Mouse (Mus musculus) limb, embryonic 13.5 days (tissue): Measurements from ENCODE around the gene Mtrf1l. TPM values are rescaled to one million over a fixed set of nuclear protein-coding genes. Genes with fewer than 3 reads are reported as not detected.

Source experiments
- ATAC-seq: fragments of 200-750 bp; cut with Nextera tagmentation; 2 replicates; pipeline ENCODE4 v1.8.0; 2017; ENCODE audit warnings: low read depth, moderate number of reproducible peaks, moderate TSS enrichment; ENCODE audit not compliant: low FRiP score
- H3K27ac ChIP-seq: fragments of 300-500 bp; sonication (generic); 2 replicates; pipeline ENCODE4 v1.5.1; 2015; ENCODE audit warnings: inconsistent platforms, mild to moderate bottlenecking, moderate library complexity
- H3K27me3 ChIP-seq: fragments of 300-500 bp; sonication (generic); 2 replicates; pipeline ENCODE4 v1.6.1; 2015; ENCODE audit warnings: mild to moderate bottlenecking, inconsistent platforms
- H3K36me3 ChIP-seq: fragments of 300-500 bp; sonication (generic); 2 replicates; pipeline ENCODE4 v1.6.1; 2015; ENCODE audit warnings: inconsistent platforms, mild to moderate bottlenecking, moderate library complexity
- H3K4me1 ChIP-seq: fragments of 300-500 bp; sonication (generic); 2 replicates; pipeline ENCODE4 v1.6.1; 2015; ENCODE audit warnings: inconsistent platforms
- H3K4me2 ChIP-seq: fragments of 300-500 bp; sonication (generic); replicated peaks from 2 replicates; pipeline ENCODE4 v1.6.1; 2015; ENCODE audit warnings: inconsistent platforms, mild to moderate bottlenecking, moderate library complexity
- H3K4me3 ChIP-seq: fragments of 300-500 bp; sonication (generic); 2 replicates; pipeline ENCODE4 v1.5.1; 2015; ENCODE audit warnings: moderate library complexity, mild to moderate bottlenecking, inconsistent platforms
- H3K9ac ChIP-seq: fragments of 300-500 bp; sonication (generic); 2 replicates; pipeline ENCODE4 v1.6.1; 2015; ENCODE audit warnings: mild to moderate bottlenecking, inconsistent platforms
- H3K9me3 ChIP-seq: fragments of 300-500 bp; sonication (generic); 2 replicates; pipeline ENCODE4 v1.6.1; 2016; ENCODE audit warnings: inconsistent platforms
- WGBS: fragments of 180-500 bp; shearing (Covaris S2); methylation state at CpG from one replicate; pipeline ENCODE4 v1.1.7; 2015; 5-methylcytosine and 5-hydroxymethylcytosine counted together
- polyA plus RNA-seq: library from polyadenylated mRNA; unstranded; fragments of >200 nt; fragmentation: Nextera tagmentation; extraction: Ambion mirVana; gene quantifications from 2 replicates; pipeline ENCODE4 v1.2.1, GENCODE M21; 2015

The Mtrf1l gene
- polyA plus RNA-seq: 15.5 TPM in 2 replicates

GRCm38 (mm10) chr10:5823740-5824491 lies at the start of gene Mtrf1l:
Mtrf1l (minus strand) TSS chr10:5823910.
- Histone ChIP-seq H3K27ac (peak within 1 kb of the TSS; percentile 87), H3K4me2 (peak within 1 kb of the TSS; percentile 72), H3K4me3 (peak within 1 kb of the TSS; percentile 76), H3K9ac (peak within 1 kb of the TSS; percentile 85), H3K9me3 (no peaks in the 10 kb centered on the region), H3K36me3 (peaks cover 16% of the 10 kb centered on the region), H3K4me1 (peaks cover 17% of the 10 kb centered on the region), H3K27me3 (no peaks in the 10 kb centered on the region)
- WGBS: under 1% methylated on average over 45 of the region's 47 CpGs
- ATAC-seq: peak; percentile 96

- 0 out of 2 replicates have a peak, but pooled peaks cover 6% of the 10 kb centered on the region for H3K4me1 ChIP-seq
- no peak overlapping the region for H3K4me3 ChIP-seq
- H3K9ac ChIP-seq: no peak overlapping the region
- 27% methylated on average over 4 of the region's 4 CpGs for WGBS
- H3K27me3 ChIP-seq: no peaks in the 10 kb centered on the region
- peak; percentile 59; the same call in 1 of the 2 replicates for ATAC-seq
- H3K36me3 ChIP-seq: no peaks in the 10 kb centered on the region
- H3K9me3 ChIP-seq: no peaks in the 10 kb centered on the region
- H3K4me2 ChIP-seq: no peak overlapping the region
- H3K27ac ChIP-seq: no peak overlapping the region
Observed at GRCm38 (mm10) chr10:5871081-5871480, 47.4 kb upstream of the Mtrf1l start.

DNA sequence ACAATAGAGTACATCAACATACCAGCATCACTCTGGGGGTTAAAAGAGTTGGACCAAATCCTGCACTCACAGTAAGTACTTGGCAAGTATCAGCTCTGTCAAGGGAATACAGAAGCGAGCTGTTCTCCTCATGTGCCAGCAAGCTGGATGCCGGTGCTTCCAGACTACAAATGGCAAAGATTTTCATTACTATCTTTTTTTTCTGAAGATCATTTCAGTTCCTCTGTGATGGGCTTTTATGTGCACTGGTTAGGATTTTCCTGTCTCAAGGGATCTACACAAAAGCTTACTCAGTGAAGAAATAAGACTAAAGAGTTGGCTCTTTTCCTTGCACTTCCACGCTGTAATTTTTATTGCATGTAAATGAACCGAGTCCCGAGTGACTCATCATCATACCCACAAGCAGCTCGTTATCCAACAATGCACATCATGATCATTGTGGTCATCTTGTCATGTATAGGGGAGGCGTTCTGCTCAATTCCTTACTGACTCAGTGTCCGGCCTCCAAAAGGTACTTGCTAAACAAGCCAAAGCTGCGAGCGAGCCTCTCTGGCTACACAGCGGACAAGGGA lies 44.4 kb upstream of the Mtrf1l start:
- ATAC-seq: no peak
- Histone ChIP-seq H3K27ac (no peak overlapping the region), H3K27me3 (no peaks in the 10 kb centered on the region), H3K9me3 (no peaks in the 10 kb centered on the region), H3K9ac (no peak overlapping the region), H3K36me3 (no peaks in the 10 kb centered on the region), H3K4me3 (no peak overlapping the region), H3K4me1 (0 out of 2 replicates have a peak, but pooled peaks cover 6% of the 10 kb centered on the region), H3K4me2 (no peak overlapping the region)
- 66% methylated on average over 11 of the region's 11 CpGs for WGBS

DNA sequence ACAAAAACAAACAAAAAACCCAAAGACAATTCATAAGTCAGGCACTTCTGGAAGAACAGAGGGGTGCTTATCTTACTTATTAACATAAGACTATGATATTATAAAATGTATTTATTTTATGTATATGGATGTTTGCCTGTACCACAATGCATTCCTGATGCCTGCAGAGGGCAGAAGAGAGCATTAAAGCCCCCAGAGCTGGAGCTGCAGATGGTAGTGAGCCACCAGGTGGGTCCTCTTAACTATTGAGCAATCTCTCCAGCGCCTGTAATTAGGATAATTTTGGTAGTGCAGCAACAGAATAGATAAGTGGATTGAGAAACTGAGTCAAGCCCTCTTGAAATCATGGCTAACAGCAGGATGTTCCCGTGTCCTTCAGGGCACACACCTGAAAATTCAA lies 42.3 kb upstream of the Mtrf1l start:
- no peak for ATAC-seq
- H3K36me3 ChIP-seq: no peaks in the 10 kb centered on the region
- 0 out of 2 replicates have a peak, but pooled peaks cover 2% of the 10 kb centered on the region for H3K4me1 ChIP-seq
- no peak overlapping the region for H3K27ac ChIP-seq
- H3K4me2 ChIP-seq: no peak overlapping the region
- H3K4me3 ChIP-seq: no peak overlapping the region
- H3K9me3 ChIP-seq: 0 out of 2 replicates have a peak, but pooled peaks cover 5% of the 10 kb centered on the region
- no peak overlapping the region for H3K9ac ChIP-seq
- H3K27me3 ChIP-seq: no peaks in the 10 kb centered on the region
- 55% methylated on average over 2 of the region's 2 CpGs for WGBS

DNA sequence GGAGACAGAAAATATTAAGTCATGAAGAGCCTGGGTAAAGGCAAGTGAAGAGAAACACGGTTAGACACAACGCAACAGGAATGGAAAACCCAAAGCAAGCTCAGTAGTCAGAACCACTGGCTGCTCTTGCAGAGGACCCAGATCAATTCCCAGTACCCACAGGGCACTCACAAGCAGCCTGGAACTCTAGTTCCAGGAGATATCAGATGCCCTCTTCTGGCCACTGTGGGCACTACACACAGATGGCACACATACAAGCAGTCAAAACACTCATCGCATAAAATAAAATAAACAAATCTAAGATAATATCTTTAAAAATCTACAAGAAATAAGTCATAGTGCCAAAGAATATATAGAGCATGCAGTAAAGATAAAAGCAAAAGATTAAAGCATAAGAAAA lies 39.0 kb upstream of the Mtrf1l start:
- 0 out of 2 replicates have a peak, but pooled peaks cover 3% of the 10 kb centered on the region for H3K4me1 ChIP-seq
- 97% methylated on average over 3 of the region's 3 CpGs for WGBS
- H3K27ac ChIP-seq: no peak overlapping the region

DNA sequence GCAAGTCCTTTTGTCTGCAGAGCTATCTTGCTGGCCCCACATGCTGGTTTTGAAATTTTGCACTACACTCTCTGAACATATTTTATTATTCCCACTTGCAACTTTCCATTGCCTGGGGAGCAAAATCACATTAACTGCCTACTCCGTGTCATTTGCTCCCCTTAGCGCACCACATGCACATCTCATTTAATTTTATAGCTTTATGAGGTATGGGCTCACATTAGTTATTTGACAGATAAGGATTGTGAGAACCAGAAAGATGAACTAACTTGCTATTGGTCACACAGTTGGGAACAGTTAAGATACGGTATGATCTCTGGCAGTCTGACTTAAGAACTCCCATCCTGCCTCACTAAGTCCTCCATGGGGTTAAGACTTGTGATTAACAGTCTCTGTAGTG lies 37.1 kb upstream of the Mtrf1l start:
- H3K27me3 ChIP-seq: no peaks in the 10 kb centered on the region
- no peak overlapping the region for H3K27ac ChIP-seq
- H3K4me1 ChIP-seq: 0 out of 2 replicates have a peak, but pooled peaks cover 3% of the 10 kb centered on the region
- H3K9me3 ChIP-seq: 0 out of 2 replicates have a peak, but pooled peaks cover 5% of the 10 kb centered on the region
- no peaks in the 10 kb centered on the region for H3K36me3 ChIP-seq
- no peak overlapping the region for H3K4me2 ChIP-seq
- ATAC-seq: no peak
- 57% methylated on average over 3 of the region's 3 CpGs for WGBS
- H3K4me3 ChIP-seq: no peak overlapping the region
- H3K9ac ChIP-seq: no peak overlapping the region

More for the DNA sequence above, 39.0 kb upstream of the Mtrf1l start:
- H3K9ac ChIP-seq: no peak overlapping the region
- no peak for ATAC-seq
- no peak overlapping the region for H3K4me2 ChIP-seq
- no peaks in the 10 kb centered on the region for H3K27me3 ChIP-seq
- H3K4me3 ChIP-seq: no peak overlapping the region
- 0 out of 2 replicates have a peak, but pooled peaks cover 5% of the 10 kb centered on the region for H3K9me3 ChIP-seq
- no peaks in the 10 kb centered on the region for H3K36me3 ChIP-seq

- Histone ChIP-seq H3K4me1 (0 out of 2 replicates have a peak, but pooled peaks cover 3% of the 10 kb centered on the region), H3K4me3 (no peak overlapping the region), H3K9ac (no peak overlapping the region), H3K27ac (no peak overlapping the region), H3K27me3 (no peaks in the 10 kb centered on the region), H3K4me2 (no peak overlapping the region), H3K9me3 (0 out of 2 replicates have a peak, but pooled peaks cover 5% of the 10 kb centered on the region), H3K36me3 (no peaks in the 10 kb centered on the region)
- no peak for ATAC-seq
- 73% methylated on average over 4 of the region's 4 CpGs for WGBS
Observed at GRCm38 (mm10) chr10:5859729-5860128, 36.0 kb upstream of the Mtrf1l start.

GRCm38 (mm10) chr10:5857996-5858549 lies 34.4 kb upstream of the Mtrf1l start:
- ATAC-seq: no peak
- no peak overlapping the region for H3K9ac ChIP-seq
- no peak overlapping the region for H3K4me2 ChIP-seq
- no peak overlapping the region for H3K27ac ChIP-seq
- H3K4me3 ChIP-seq: no peak overlapping the region
- H3K9me3 ChIP-seq: 0 out of 2 replicates have a peak, but pooled peaks cover 5% of the 10 kb centered on the region
- no peaks in the 10 kb centered on the region for H3K27me3 ChIP-seq
- H3K4me1 ChIP-seq: 0 out of 2 replicates have a peak, but pooled peaks cover 3% of the 10 kb centered on the region
- WGBS: 70% methylated on average over 10 of the region's 10 CpGs
- no peaks in the 10 kb centered on the region for H3K36me3 ChIP-seq

DNA sequence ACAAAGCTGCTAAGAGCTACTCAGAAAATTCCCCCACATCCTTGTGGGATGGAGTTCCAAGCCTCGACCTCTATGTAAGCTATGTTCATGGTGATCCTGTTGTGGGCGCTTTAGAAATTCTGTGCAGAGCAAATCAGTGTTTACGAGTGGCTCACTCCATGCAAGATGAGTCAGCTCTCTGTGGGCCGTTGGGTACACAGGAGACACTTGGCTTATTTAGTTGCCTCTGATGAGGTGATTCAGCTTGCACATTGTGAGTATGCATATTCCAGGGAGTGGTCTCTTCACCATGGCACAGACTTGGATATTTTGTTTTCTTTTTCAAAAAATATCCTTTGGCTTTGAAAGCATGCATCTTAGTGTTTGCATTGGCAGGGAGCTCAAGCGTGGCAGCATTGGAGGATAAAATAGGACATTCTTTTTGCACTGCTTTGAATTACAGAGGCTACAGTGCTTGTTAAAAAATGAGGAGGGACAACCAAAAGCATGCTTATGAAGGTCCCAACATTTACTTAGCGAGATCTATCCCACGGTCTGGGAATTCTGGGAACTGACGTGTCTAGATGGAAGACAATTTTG lies 29.7 kb upstream of the Mtrf1l start:
- 86% methylated on average over 8 of the region's 8 CpGs for WGBS
- ATAC-seq: no peak
- H3K27me3 ChIP-seq: no peaks in the 10 kb centered on the region

GRCm38 (mm10) chr10:5846939-5847338 lies 23.2 kb upstream of the Mtrf1l start:
- Histone ChIP-seq H3K4me3 (no peak overlapping the region), H3K4me2 (no peak overlapping the region), H3K9ac (no peak overlapping the region), H3K27ac (no peak overlapping the region), H3K36me3 (no peaks in the 10 kb centered on the region), H3K27me3 (no peaks in the 10 kb centered on the region), H3K4me1 (no peaks in the 10 kb centered on the region), H3K9me3 (no peaks in the 10 kb centered on the region)
- WGBS: 31% methylated on average over 2 of the region's 2 CpGs
- no peak for ATAC-seq

More for the DNA sequence above, 29.7 kb upstream of the Mtrf1l start:
- no peaks in the 10 kb centered on the region for H3K36me3 ChIP-seq
- H3K9ac ChIP-seq: no peak overlapping the region
- no peaks in the 10 kb centered on the region for H3K9me3 ChIP-seq
- no peak overlapping the region for H3K4me2 ChIP-seq
- no peaks in the 10 kb centered on the region for H3K4me1 ChIP-seq
- no peak overlapping the region for H3K27ac ChIP-seq
- H3K4me3 ChIP-seq: no peak overlapping the region

- Histone ChIP-seq H3K4me1 (no peaks in the 10 kb centered on the region), H3K27ac (no peak overlapping the region), H3K4me3 (no peak overlapping the region), H3K9me3 (no peaks in the 10 kb centered on the region), H3K36me3 (no peaks in the 10 kb centered on the region), H3K9ac (no peak overlapping the region), H3K4me2 (no peak overlapping the region), H3K27me3 (no peaks in the 10 kb centered on the region)
- ATAC-seq: no peak
- WGBS: 74% methylated on average over 4 of the region's 4 CpGs
Observed at GRCm38 (mm10) chr10:5841369-5841768, 17.7 kb upstream of the Mtrf1l start.
